Mouse (Mus musculus): ENCODE results near the gene Zfp950.

The Zfp950 gene

GRCm38 (mm10) chr19:61056783-61057410 is 83.7 kb downstream of the Zfp950 start:
- no peak for DNase-seq

- peak; percentile 33 for DNase-seq
These were observed 87.9 kb downstream of the Zfp950 start for GRCm38 (mm10) chr19:61052786-61053185.

GRCm38 (mm10) chr19:61052008-61052407 is 88.6 kb downstream of the Zfp950 start:
- no peak for DNase-seq

- DNase-seq: no peak
These were observed 89.5 kb downstream of the Zfp950 start for GRCm38 (mm10) chr19:61051151-61051550.

GRCm38 (mm10) chr19:61049413-61049812 is 91.2 kb downstream of the Zfp950 start:
- DNase-seq: peak; percentile 23

GRCm38 (mm10) chr19:61048646-61049045 is 92.0 kb downstream of the Zfp950 start:
- no peak for DNase-seq

GRCm38 (mm10) chr19:61039151-61039550 is 101.5 kb downstream of the Zfp950 start:
- no peak for DNase-seq

- no peak for DNase-seq
These were observed 109.1 kb downstream of the Zfp950 start for GRCm38 (mm10) chr19:61031570-61031969.

GRCm38 (mm10) chr19:61021939-61022566 is 118.6 kb downstream of the Zfp950 start:
- DNase-seq: peak; percentile 33

GRCm38 (mm10) chr19:61021502-61021901 is 119.1 kb downstream of the Zfp950 start:
- peak; percentile 7 for DNase-seq

GRCm38 (mm10) chr19:61017477-61018266 is 123.0 kb downstream of the Zfp950 start:
- DNase-seq: no peak

GRCm38 (mm10) chr19:61009266-61009665 is 131.4 kb downstream of the Zfp950 start:
- DNase-seq: no peak
